Mouse (Mus musculus): ENCODE data around the gene Trio. TPM values are rescaled to one million over a fixed set of nuclear protein-coding genes. Genes with fewer than 3 reads are reported as not detected.

Trio gene
- total RNA-seq, 2 experiments from 2014 or later, result 206 to 216 TPM

DNA sequence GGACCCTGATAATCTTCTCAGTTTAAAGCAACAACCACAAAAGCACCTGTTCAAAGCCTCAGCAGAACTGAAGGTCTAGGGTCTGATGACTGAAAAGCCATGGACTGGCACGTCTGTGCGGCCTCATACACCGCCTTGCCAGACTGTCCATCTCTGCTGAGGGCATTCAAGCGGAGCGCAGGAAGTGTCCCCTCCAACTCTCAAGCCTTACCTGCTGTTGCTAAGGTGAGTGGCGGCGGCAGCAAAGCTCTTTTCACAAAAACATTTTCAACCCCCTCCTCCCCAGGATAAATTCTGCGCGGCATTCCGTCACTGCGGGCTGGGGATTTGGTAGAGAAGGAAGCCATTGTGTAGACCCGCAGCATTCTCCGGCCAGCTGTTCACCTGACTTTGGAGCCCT is 30.8 kb downstream of the Trio start:
- no peak for DNase-seq (ENCODE audit: low spot score in 2 of 2)

GRCm38 (mm10) chr15:27993528-27993927 is 32.1 kb downstream of the Trio start:
- no peak for DNase-seq (ENCODE audit: low spot score in 2 of 2)

DNA sequence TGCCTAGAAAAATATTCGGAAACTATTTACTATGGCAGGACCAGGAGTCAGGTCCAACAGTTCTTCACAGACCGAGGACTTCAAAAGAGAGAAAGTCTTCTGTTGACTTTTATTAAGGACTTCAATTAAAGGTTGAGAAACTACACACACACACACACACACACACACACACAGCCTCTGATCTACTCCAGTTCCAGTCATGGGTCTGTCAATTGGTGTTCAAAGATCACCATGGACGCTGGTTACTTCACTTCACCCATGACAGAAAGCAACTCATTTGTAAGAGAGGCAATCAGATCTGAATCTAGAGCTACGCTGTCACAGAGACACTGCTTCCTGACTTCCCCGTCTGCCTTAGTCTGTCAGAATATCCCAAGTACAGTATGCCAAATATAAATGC is 33.1 kb downstream of the Trio start:
- no peak for DNase-seq (ENCODE audit: low spot score in 2 of 2)

GRCm38 (mm10) chr15:27991892-27992593 is 33.6 kb downstream of the Trio start:
- no peak for DNase-seq (ENCODE audit: low spot score in 2 of 2)

DNA sequence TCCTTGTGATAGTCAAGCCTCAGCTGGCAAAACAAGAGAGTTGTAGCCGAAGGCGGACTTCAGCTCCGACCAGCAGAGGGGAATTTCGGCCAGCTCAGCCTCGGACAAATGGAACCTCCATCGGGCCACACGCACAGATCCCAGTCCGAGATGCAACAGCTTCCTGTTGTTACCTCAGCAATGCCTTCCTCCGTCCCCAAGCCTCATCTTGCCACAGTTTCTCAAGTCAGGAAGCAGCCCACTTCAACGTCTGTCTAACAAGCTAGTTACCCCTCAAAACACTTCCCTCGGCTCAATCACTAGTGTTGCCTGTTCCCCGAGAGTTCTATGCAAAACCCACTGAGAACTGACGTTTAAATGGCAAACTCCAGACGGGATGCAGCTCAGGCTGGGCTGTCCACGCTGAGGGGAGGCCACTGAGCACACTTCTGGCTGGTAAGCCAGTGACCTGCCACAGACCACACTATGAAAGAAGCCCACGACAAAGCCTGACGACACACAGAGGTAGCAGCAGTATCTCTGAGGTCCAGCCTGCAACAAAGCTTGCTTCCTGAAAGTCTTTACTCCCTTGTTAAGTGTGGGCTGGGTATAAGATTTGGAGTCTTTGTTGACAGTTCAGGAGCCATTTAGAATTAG is 34.5 kb downstream of the Trio start:
- no peak for DNase-seq (ENCODE audit: low spot score in 2 of 2)

- DNase-seq (ENCODE audit: low spot score in 2 of 2), result no peak
These were observed 37.7 kb downstream of the Trio start for GRCm38 (mm10) chr15:27987979-27988378.

DNA sequence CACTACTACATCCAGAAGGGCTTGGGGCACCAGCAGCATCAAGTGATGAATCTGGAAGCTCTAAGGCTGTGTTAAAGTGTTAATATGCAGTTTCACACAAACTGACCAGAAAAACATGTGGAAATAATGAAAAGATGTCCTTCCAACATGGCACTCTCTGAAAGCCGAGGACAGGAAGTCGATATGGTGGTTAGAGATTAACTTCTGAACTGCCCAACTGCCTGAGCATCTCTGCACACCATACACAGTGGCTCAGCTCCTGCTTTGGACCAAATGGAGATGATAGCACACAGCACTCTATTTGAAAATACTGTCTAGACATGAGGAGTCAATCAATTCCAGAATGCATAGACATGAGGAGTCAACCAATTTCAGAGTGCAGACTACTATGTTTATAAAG is 40.8 kb downstream of the Trio start:
- no peak for DNase-seq (ENCODE audit: low spot score in 2 of 2)

- no peak for DNase-seq (ENCODE audit: low spot score in 2 of 2)
These were observed 43.7 kb downstream of the Trio start for GRCm38 (mm10) chr15:27981764-27982500.

DNA sequence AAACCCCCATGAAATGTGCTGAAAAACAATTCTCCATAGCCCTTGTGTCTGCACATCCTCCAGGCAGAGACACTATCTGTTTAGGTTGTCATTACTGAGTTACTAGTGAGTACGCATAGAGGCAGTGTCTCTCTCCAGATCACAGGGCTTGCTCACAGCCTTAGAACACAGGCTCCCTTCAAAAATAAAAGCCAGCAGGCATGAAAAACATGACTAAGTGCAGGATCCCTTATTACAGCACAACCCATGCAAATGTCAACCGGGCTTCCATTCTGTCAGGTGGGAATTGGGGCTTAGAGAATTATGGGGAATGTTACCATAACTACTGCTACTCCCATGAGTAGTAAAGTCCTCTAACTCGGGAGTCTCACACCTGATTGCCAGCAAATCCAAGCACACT is 44.4 kb downstream of the Trio start:
- DNase-seq (ENCODE audit: low spot score in 2 of 2), result no peak

- DNase-seq (ENCODE audit: low spot score in 2 of 2), result no peak
These were observed 45.2 kb downstream of the Trio start for GRCm38 (mm10) chr15:27980436-27980835.

DNA sequence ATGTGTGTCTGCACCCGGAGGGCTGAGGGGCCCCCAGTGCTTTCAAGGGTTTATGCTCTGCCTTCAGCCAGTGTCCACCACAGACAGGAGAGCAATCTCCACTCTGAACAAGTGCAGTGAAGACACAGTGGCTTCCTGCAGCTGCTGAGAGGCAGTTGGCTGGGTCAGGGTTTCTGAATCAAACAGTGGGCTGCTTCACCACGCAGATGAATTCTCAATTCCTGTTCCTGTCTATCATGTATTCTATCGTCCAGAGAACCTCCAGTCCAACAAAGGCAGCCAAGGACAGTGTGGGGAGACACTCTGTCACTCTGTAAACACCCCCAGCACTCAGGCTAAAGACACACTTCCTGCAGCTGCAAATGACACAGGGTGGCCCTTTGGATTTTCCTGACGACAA is 48.7 kb downstream of the Trio start:
- DNase-seq (ENCODE audit: low spot score in 2 of 2), result no peak

- no peak for DNase-seq (ENCODE audit: low spot score in 2 of 2)
These were observed 49.3 kb downstream of the Trio start for GRCm38 (mm10) chr15:27976366-27976765.

DNA sequence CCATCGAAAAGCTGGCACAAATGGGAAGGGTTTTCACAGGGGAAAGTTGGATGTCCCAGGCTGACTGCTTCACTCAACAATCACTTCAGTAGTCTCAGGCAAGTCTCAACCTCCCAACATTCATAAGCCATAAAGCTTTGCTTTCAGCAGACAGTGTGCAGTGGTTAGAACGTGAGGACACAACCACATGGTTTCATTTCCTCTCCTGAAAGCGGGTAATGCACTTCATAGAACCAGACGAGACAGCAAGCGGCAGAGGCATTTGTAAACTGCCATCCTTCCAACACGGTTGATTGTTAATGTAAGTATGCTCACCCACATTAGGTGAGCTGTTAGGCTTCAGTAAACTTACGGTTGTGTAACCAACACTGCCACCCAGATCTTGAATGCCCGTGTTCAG is 51.0 kb downstream of the Trio start:
- no peak for DNase-seq (ENCODE audit: low spot score in 2 of 2)

- DNase-seq (ENCODE audit: low spot score in 2 of 2), result no peak
These were observed 57.5 kb downstream of the Trio start for GRCm38 (mm10) chr15:27968183-27968582.

DNA sequence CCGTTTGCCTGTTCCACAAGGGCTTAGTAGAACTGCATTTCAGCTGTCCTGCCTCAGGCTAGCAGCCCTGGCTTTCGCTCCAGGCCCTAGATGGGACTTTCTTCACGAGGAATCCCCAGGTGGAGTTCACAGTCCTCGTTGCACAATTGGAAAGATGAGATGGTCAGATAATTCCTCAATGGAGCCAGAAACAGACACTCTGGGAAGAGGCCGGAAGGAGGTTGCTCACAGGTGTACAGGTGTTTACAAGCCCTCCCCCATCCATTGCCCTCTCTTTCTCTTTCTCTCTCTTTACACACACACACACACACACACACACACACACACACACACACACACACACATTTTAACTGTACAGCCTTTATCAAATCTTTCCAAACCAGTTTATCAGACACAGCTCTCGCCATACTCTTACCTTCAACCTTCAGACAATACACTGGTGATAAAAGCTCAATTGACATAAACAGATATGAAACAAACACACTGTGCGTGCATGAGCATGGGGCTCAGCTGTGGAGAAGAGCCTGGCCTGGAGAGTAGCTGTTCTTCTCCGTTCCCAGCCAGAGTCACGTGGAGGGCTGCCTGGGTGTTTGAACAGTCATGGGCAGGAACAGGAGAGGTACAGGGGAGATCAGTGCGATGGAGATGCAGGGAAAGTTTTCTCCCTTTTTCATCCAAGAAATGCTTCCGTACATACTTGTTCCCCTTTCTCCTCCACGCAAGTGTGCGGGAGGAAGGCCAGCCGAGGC is 58.3 kb downstream of the Trio start:
- DNase-seq (ENCODE audit: low spot score in 2 of 2), result no peak

- DNase-seq (ENCODE audit: low spot score in 2 of 2), result no peak
These were observed 60.8 kb downstream of the Trio start for GRCm38 (mm10) chr15:27964877-27965276.

DNA sequence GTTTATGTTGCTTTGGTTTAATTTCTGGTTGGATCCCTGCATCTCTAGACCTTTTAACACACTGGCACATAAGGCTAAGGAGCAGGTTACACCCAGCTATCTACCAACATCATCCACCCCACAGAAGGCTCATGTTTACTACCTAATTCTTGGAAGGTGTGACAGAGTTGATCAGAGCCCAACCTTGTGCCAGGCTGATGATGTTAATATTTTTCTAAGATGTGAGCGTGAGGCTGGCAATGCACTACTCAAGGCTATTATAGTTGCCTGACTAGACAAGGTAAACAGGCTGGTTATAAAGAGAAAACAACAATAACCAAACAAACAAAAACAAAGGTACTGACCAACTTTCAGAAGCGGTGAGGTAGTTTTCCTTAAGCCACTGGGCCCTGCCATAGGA is 62.1 kb downstream of the Trio start:
- DNase-seq (ENCODE audit: low spot score in 2 of 2), result no peak

DNA sequence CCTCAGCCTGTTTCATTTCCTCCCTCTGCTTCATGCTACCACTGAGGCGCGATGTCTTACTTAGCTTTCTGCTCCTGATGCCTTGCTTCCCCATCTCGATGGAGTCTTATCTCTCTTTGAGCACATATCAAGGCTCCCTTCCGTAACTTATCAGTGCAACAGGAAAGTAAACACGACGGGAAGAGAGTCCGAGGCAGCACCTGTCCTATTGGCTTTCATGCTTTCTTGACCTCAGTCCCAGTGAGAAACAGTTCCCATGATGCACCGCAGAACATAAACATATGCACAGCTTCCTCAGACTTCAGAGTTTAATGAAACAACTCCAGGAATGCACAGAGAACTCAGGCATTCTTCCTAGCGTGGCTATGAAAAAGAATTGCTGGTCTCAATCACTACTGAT is 65.0 kb downstream of the Trio start:
- no peak for DNase-seq (ENCODE audit: low spot score in 2 of 2)

DNA sequence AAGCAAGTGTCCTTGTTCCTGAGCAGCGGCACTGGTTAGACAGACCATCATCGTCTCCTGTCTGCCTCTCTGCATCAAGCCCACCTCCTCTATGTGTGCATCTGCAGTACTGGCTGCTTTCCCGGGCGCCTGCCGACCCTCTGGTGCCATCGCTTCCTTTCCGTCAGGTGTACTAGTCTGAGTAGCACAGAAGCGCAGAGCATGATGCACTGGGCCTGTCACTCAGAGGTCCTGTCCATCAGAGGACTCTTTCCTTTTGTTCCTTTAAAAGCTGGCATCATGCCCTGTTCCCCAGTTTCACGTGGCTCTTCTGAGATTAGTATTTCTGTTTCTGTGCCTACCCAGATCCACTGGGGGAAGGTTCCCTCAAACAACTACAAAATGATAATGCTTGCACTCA is 67.8 kb downstream of the Trio start:
- no peak for DNase-seq (ENCODE audit: low spot score in 2 of 2)

DNA sequence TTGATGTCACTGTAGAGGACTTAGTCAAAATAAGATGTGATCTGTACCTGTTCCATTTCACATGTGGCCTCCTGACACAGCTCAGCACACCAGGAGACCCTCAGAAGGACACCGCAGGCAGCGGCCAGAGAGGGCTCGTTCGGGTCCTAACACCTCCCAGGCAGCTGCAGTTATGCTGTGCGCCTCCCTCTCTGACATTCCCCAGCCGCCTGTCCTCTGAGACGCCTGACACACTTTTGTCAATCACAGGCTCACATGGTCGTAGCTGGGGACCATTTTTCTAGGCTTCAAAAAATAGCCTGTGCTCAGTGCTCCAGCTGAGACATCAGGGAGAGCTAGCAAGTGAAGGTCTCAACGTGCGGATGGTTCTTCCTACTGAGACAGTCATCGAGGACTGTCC is 70.0 kb downstream of the Trio start:
- DNase-seq (ENCODE audit: low spot score in 2 of 2), result no peak

- no peak for DNase-seq (ENCODE audit: low spot score in 2 of 2)
These were observed 71.3 kb downstream of the Trio start for GRCm38 (mm10) chr15:27954356-27954755.

GRCm38 (mm10) chr15:27953570-27953969 is 72.1 kb downstream of the Trio start:
- DNase-seq (ENCODE audit: low spot score in 2 of 2), result no peak
